Mouse (Mus musculus) spleen, postnatal 10 days (tissue): ENCODE results near the gene Poglut1.
"Not testable (repeated sequence)": the region's sequence is repeated elsewhere in the genome, so short reads cannot be mapped to it uniquely, and the experiment has no call there.

ENCODE experiments used
- DNase-seq, 2 experiments: peaks; one replicate each; pipeline ENCODE4 v3.0.0; 2021 to 2022; ENCODE audit warnings: low spot score in 2 of 2

Poglut1 gene

GRCm38 (mm10) chr16:38538716-38539380 is 11.2 kb downstream of the Poglut1 start:
- no peak for DNase-seq

GRCm38 (mm10) chr16:38536544-38537146 is 13.4 kb downstream of the Poglut1 start:
- DNase-seq = peak; percentile 60 to 85

- no peak for DNase-seq
Observed at GRCm38 (mm10) chr16:38526264-38526663, 23.8 kb downstream of the Poglut1 start.

- DNase-seq = peak; percentile 87 to 98
Observed at GRCm38 (mm10) chr16:38522129-38523084, 27.7 kb downstream of the Poglut1 start, which contains the start of gene Timmdc1. Timmdc1 (minus strand) TSS chr16:38522663.

- no peak for DNase-seq
Observed at GRCm38 (mm10) chr16:38521211-38521987, 28.7 kb downstream of the Poglut1 start.

GRCm38 (mm10) chr16:38519140-38519539 is 30.9 kb downstream of the Poglut1 start:
- DNase-seq = no peak

- no peak for DNase-seq
Observed at GRCm38 (mm10) chr16:38510846-38511245, 39.2 kb downstream of the Poglut1 start.

- peak; percentile 38 to 64 for DNase-seq
Observed at GRCm38 (mm10) chr16:38506041-38506634, 43.9 kb downstream of the Poglut1 start.

- no peak for DNase-seq
Observed at GRCm38 (mm10) chr16:38503528-38503927, 46.5 kb downstream of the Poglut1 start.

GRCm38 (mm10) chr16:38502469-38502868 is 47.6 kb downstream of the Poglut1 start:
- no peak for DNase-seq

- DNase-seq = no peak
Observed at GRCm38 (mm10) chr16:38496604-38497140, 53.4 kb downstream of the Poglut1 start.

GRCm38 (mm10) chr16:38493890-38494289 is 56.2 kb downstream of the Poglut1 start:
- no peak for DNase-seq

- no peak for DNase-seq
Observed at GRCm38 (mm10) chr16:38492551-38492950, 57.5 kb downstream of the Poglut1 start.

- peak in 1 of 2 experiments; percentile 45 for DNase-seq
Observed at GRCm38 (mm10) chr16:38483582-38484309, 66.3 kb downstream of the Poglut1 start.

GRCm38 (mm10) chr16:38482780-38483562 is 67.1 kb downstream of the Poglut1 start:
- peak in 1 of 2 experiments; percentile 75 for DNase-seq

GRCm38 (mm10) chr16:38481327-38481726 is 68.7 kb downstream of the Poglut1 start:
- no peak for DNase-seq

- DNase-seq = no peak
Observed at GRCm38 (mm10) chr16:38478296-38478695, 71.8 kb downstream of the Poglut1 start.

- DNase-seq = not testable (repeated sequence)
Observed at GRCm38 (mm10) chr16:38477241-38477608, 72.8 kb downstream of the Poglut1 start.
